Mouse (Mus musculus): Measurements from ENCODE around the gene Kank2. TPM values are rescaled to one million over a fixed set of nuclear protein-coding genes. Genes with fewer than 3 reads are reported as not detected.

Kank2 gene
- total RNA-seq (2017) = 0.23 TPM in 1 of 2 replicates, not detected in the other

GRCm38 (mm10) chr9:21798345-21799009, at the start of gene Kank2:
Kank2 (minus strand) TSS chr9:21798744.
- no peak for ATAC-seq (ENCODE audit: extremely low read depth, insufficient number of reproducible peaks, low FRiP score, poor library complexity, severe bottlenecking)

DNA sequence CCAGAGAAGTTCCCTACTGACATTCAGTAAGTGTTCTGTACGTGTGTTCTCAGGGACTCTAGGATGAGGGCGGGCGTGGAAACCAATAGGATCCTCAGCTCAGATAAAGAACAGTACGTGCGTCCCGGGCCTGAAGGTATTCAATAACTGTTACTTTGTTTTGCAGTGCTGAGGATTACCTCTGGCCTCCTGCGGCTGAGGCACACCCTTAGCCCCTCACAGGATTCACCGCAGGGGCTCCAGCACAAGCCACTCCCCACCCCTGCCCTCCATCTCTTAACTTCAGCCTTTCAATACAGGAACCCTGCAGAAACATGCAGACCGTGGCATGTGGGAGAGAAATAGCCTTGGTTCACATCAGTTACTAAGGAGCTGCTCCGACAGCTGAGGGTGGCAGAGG, 49.4 kb upstream of the Kank2 start:
- ATAC-seq (ENCODE audit: extremely low read depth, insufficient number of reproducible peaks, low FRiP score, poor library complexity, severe bottlenecking) = no peak

GRCm38 (mm10) chr9:21847425-21847824, 48.9 kb upstream of the Kank2 start:
- ATAC-seq (ENCODE audit: extremely low read depth, insufficient number of reproducible peaks, low FRiP score, poor library complexity, severe bottlenecking) = no peak

GRCm38 (mm10) chr9:21846755-21847341, 48.3 kb upstream of the Kank2 start:
- no peak for ATAC-seq (ENCODE audit: extremely low read depth, insufficient number of reproducible peaks, low FRiP score, poor library complexity, severe bottlenecking)

- no peak for ATAC-seq (ENCODE audit: extremely low read depth, insufficient number of reproducible peaks, low FRiP score, poor library complexity, severe bottlenecking)
Observed at GRCm38 (mm10) chr9:21845381-21846080, 47.0 kb upstream of the Kank2 start.

DNA sequence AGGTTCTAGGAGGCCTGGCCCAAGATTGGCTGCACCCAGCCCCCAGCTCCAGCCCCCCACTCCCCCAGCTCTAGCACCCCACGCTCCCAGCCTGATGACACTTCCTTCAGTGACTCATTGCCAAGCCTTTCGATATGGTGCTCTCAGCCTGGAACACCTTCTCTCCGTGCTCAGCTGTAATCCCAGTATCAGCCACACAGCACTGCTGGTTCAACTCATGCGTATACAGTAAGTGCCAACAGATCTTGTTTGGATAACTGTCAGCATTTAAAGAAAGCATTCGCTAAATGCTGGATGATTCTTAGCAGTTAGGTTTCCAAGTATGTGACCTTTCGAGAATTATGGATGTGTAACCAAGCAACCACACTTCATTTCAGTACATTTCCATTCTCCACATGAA, 44.5 kb upstream of the Kank2 start:
- ATAC-seq (ENCODE audit: extremely low read depth, insufficient number of reproducible peaks, low FRiP score, poor library complexity, severe bottlenecking) = no peak

DNA sequence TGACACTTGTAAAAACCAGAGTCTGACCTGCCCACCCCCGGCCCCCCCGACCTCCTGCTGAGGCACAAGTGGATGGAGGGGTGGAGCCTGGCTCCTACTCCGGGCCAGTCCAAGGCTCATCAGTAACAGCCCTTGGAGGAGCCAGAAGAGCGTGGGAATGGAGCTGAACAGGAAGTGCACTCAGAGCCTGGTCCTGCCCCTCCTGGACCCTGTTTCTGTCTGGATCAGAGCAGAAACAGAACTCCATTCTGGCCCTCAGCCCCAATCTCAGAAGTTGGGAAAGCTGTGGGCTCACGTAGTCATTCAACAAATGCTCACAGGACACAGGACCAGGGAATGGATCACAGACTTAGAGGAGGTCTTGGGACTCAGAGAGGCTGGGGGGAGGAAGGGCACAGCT, 43.8 kb upstream of the Kank2 start:
- no peak for ATAC-seq (ENCODE audit: extremely low read depth, insufficient number of reproducible peaks, low FRiP score, poor library complexity, severe bottlenecking)

- ATAC-seq (ENCODE audit: extremely low read depth, insufficient number of reproducible peaks, low FRiP score, poor library complexity, severe bottlenecking) = no peak
Observed at GRCm38 (mm10) chr9:21841340-21841739, 42.8 kb upstream of the Kank2 start.

DNA sequence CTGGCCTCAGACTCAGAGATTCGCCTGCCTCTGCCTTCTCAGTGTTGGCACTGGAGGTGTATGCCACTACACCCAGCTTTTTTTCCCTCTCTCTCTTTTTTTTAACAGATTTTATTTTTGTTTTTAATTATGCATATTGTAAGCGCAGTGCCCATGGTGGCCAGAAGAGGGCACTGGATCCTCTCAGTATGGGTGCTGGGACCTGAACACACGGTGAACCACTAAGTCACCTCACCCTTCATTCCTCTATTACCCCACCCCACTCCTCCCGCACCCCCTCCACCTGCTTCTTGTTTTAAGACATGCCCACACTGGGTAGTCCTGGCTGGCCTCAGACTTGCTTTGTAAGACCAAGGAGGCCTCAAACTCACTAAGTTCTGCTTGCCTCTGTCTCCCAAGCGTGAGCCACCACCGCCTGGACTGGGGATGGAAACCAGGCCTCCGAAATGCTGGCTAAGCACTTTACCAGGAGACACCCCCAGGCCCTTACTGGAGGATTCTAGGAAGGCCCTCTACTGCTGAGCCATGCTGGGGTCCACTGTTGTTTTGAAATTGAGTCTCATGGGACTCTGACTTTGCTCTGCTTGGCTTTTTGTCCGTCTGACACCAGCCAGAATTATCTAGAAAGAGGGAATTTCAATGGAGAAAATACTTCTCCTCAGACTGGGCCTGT, 41.7 kb upstream of the Kank2 start:
- ATAC-seq (ENCODE audit: extremely low read depth, insufficient number of reproducible peaks, low FRiP score, poor library complexity, severe bottlenecking) = no peak

DNA sequence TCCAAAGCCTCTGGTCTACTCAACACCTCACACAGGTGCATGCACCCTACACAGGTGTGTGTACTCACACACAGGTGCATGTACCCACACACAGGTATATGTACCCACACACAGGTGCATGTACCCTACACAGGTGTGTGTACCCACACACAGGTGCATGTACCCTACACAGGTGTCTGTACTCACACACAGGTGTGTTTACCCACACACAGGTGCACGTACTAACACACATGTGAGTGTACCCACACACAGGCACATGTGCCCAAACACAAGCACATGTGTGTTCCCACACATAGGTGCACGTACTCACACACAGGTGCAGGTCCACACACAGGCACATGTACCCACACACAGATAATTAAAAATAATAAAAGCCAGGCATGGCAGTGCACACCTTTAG, 39.1 kb upstream of the Kank2 start:
- ATAC-seq (ENCODE audit: extremely low read depth, insufficient number of reproducible peaks, low FRiP score, poor library complexity, severe bottlenecking) = no peak

- ATAC-seq (ENCODE audit: extremely low read depth, insufficient number of reproducible peaks, low FRiP score, poor library complexity, severe bottlenecking) = no peak
Observed at GRCm38 (mm10) chr9:21835258-21835912, 36.8 kb upstream of the Kank2 start, which contains the start of gene Angptl8. Angptl8 (plus strand) TSS chr9:21835510.

DNA sequence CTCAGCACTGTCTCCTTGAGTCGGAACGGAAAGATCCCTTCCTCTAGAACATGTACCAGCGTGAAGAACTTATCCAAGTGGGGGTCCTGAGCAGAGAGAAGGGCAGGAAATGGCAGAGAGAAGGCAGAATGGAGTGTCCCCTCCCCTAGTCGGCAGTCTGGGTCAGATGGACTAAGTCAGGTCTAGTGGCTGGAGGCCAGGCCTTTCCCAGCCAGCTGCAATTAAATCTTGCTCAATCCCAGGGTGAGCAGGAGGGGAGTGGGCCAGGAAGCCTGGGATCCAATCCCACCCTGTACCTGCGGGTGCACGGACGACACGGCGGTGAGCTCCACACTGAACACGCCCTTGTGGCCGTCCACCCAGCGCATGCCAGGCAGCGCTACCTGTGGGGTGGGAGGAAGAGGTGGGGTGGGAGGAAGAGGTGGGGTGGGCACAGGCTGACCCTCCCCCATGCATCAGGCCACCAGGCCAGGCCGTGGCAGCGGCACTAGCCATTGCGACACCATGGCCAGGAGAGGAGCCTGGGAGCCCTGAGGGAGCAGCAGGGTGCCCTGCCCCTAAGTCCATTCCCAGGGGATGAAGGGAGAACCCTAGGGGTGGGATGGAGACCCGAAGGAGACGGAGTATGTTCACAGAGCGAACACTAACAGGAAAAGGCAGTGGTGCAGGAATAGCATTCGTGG, 33.2 kb upstream of the Kank2 start:
- no peak for ATAC-seq (ENCODE audit: extremely low read depth, insufficient number of reproducible peaks, low FRiP score, poor library complexity, severe bottlenecking)

DNA sequence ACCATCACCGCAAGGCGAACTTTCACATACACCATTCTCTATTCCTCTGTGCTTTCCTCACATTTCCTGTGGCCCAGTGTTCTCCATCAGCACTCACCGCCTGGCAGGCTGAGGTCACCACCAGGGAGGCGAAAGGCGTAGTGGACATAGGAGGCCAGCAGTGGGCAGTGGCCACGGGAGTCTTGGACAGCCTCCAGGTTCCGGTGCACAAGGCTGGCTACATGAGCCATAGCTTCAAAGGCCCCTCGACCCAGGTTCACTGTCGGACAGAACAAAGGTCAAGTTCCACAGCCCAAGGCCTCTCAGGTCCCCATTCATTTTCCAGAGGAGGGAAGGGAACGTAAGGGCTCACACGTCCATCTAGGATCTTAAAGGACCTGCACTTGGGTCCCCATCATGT, 32.4 kb upstream of the Kank2 start:
- ATAC-seq (ENCODE audit: extremely low read depth, insufficient number of reproducible peaks, low FRiP score, poor library complexity, severe bottlenecking) = no peak

GRCm38 (mm10) chr9:21830461-21830850, 31.9 kb upstream of the Kank2 start:
- ATAC-seq (ENCODE audit: extremely low read depth, insufficient number of reproducible peaks, low FRiP score, poor library complexity, severe bottlenecking) = no peak

- no peak for ATAC-seq (ENCODE audit: extremely low read depth, insufficient number of reproducible peaks, low FRiP score, poor library complexity, severe bottlenecking)
Observed at GRCm38 (mm10) chr9:21829834-21830460, 31.4 kb upstream of the Kank2 start.

- ATAC-seq (ENCODE audit: extremely low read depth, insufficient number of reproducible peaks, low FRiP score, poor library complexity, severe bottlenecking) = no peak
Observed at GRCm38 (mm10) chr9:21824366-21824765, 25.8 kb upstream of the Kank2 start.

GRCm38 (mm10) chr9:21823957-21824356, 25.4 kb upstream of the Kank2 start:
- no peak for ATAC-seq (ENCODE audit: extremely low read depth, insufficient number of reproducible peaks, low FRiP score, poor library complexity, severe bottlenecking)

- ATAC-seq (ENCODE audit: extremely low read depth, insufficient number of reproducible peaks, low FRiP score, poor library complexity, severe bottlenecking) = no peak
Observed at GRCm38 (mm10) chr9:21822686-21823085, 24.1 kb upstream of the Kank2 start.
